Mouse (Mus musculus) kidney, adult 8-10 months (tissue): ENCODE measurements at regions not wholly inside any gene's neighbourhood (a gene's known extent, or its start where the extent isn't known, plus 50 kb on each side); places are given as distances from the start of the nearest gene placed in this dataset.

Experiments
- DNase-seq, 2 experiments: peaks; one replicate each; pipeline ENCODE4 v3.0.0; 2022

- DNase-seq = no peak
Measured at GRCm38 (mm10) chr1:76957411-76957810, 557.5 kb downstream of the Epha4 start.

DNA sequence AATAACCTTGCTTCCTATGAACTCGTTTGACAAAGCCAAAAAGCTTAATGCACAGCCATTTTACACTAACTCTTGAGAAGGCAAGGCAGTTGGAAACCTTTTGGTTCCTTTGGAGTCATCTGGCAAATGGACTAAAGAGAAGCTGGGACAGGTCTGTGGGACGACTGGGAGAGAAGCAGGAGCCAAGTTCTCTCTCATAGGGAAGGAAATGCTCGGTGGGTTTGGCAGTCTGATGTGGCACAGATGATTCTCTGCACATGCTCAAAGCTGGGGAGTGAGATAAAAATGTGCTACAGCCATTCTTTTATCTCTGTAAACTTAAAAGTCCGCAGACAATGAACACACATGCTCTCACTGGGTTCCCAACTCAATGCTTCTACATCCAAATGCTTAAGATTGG, 556.2 kb downstream of the Epha4 start:
- no peak for DNase-seq

GRCm38 (mm10) chr1:76972454-76972853, 542.4 kb downstream of the Epha4 start:
- no peak for DNase-seq

DNA sequence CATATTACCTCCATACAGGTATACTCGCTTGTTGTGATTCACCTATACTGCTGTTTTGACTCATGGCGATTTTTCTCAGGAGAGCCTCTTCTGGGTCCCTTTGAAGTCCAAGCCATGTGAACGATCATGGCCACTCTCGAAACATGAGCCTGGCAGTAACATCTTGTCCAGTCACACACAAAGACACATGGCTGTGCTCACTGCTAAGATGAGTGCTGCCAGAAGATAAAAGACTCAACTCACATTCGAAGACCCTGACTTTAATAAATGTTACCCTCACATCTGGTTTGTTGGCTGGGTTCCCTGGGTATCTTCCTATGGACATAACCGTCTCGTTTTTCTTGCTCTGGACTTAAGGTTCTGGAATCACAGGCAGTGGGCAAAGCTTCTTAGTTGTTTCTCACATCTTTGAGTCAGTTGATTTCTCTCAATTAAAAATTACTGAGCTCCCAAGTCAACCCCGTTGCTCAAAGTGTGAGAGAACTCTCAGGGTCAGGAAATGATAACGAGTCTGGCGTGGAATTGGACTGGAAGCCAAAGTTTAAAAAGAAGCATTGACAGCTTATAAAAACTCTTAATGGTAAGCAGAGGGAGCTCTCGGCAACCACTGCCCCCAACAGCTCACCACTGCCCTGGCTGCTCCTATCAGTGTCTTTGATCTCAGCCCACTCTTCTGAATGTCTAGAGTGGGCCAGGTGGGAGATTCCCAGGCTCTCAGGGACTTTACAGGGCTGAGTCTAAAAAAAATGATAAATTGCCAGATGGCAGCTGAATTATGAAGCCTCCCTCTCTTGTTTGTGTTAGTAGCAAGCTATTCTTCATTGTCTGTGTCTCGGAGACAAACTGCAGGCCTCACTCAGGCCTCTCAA, 539.6 kb downstream of the Epha4 start:
- no peak for DNase-seq

GRCm38 (mm10) chr1:76980498-76981152, 534.3 kb downstream of the Epha4 start:
- DNase-seq = no peak

DNA sequence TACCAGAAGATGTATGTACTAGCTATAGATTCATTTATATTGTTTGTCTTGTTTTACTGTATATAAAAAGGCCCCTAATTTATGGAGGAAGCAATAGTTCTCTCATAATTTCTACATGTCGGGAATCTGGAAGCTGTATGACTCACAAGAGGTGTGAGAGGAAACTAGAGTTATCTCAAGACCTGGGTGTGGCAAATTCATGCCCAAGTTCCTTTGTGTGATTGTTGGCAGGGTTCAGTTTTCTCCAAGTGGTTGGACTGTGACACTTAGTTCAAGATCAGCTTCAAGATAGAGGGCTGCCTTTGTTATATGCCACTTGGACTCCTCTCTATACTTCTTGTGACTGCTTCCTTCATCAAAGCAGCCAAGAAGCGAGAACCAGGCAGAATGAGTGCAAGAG, 521.1 kb downstream of the Epha4 start:
- DNase-seq = no peak

- DNase-seq = no peak
Measured at GRCm38 (mm10) chr1:77008001-77008400, 506.9 kb downstream of the Epha4 start.

DNA sequence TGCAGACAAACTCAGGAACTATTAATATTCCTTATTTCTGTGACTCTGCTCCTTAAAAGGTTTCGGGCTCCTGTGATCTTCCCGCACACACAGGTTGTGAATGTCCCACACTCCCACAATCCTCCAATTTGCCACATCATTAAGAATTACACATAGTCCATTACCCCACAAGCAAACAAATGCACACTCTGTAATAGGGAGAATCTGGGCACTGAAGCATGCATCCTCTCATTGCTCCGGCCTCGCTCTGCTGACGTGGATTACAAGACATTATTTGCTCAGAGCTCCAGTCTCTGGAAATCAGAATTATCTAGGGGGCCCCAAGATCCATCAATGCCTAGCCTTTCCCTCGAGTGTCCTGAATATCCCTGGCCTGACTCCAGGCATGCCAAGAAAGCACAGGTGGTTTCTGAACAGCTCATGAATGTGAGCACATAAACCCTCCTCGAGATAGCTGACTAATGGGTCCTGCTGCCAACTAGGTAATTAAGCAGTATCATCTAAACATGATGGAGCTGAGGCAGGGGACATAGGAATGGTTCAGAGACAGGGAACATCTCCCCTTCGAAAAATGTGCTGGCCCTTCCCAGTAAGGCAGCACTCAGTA, 504.2 kb downstream of the Epha4 start:
- no peak for DNase-seq

- no peak for DNase-seq
Measured at GRCm38 (mm10) chr1:77027656-77028055, 487.2 kb downstream of the Epha4 start.

- no peak for DNase-seq
Measured at GRCm38 (mm10) chr1:77028216-77028615, 486.7 kb downstream of the Epha4 start.

- no peak for DNase-seq
Measured at GRCm38 (mm10) chr1:77029091-77029490, 485.8 kb downstream of the Epha4 start.

- peak in 1 of 2 experiments; percentile 11 for DNase-seq
Measured at GRCm38 (mm10) chr1:77043749-77044564, 470.9 kb downstream of the Epha4 start.

GRCm38 (mm10) chr1:77048720-77049406, 466.0 kb downstream of the Epha4 start:
- no peak for DNase-seq

GRCm38 (mm10) chr1:77051239-77051638, 463.6 kb downstream of the Epha4 start:
- DNase-seq = no peak

DNA sequence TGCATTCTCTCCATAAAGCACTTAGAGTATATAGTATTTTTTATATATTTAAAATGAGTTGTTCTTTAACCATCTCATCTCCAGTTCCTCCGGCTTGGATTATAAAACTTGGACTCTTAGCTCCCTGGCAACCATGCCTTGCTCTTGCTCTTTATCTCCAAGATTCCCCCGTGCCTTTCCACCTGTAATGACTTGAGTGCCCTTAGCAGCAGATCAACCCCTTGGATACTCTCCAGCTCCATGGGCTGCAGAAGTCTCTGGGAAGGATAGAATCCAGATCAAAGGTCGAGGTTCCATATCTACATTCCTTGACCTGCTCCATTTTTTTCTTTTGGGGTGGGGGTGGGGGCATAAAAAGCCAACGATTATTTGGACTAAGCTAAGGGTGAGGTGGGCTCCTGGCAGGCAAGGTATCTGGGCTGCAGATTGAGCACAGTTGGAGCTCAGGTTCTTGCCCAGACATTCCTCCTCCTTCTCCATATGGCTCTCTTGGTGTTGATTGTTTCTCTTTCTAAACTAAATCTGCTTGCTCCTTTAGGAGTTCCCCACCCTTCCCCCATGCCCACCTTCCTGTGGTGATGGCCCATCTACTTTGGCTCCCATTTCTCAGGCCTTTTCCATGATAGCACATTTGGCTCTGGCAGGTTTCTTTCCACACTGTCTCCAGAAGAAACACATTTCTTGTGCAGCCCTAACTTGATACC, 460.9 kb downstream of the Epha4 start:
- no peak for DNase-seq

GRCm38 (mm10) chr1:77062468-77062867, 452.4 kb downstream of the Epha4 start:
- DNase-seq = no peak

- no peak for DNase-seq
Measured at GRCm38 (mm10) chr1:77073071-77073470, 441.8 kb downstream of the Epha4 start.

DNA sequence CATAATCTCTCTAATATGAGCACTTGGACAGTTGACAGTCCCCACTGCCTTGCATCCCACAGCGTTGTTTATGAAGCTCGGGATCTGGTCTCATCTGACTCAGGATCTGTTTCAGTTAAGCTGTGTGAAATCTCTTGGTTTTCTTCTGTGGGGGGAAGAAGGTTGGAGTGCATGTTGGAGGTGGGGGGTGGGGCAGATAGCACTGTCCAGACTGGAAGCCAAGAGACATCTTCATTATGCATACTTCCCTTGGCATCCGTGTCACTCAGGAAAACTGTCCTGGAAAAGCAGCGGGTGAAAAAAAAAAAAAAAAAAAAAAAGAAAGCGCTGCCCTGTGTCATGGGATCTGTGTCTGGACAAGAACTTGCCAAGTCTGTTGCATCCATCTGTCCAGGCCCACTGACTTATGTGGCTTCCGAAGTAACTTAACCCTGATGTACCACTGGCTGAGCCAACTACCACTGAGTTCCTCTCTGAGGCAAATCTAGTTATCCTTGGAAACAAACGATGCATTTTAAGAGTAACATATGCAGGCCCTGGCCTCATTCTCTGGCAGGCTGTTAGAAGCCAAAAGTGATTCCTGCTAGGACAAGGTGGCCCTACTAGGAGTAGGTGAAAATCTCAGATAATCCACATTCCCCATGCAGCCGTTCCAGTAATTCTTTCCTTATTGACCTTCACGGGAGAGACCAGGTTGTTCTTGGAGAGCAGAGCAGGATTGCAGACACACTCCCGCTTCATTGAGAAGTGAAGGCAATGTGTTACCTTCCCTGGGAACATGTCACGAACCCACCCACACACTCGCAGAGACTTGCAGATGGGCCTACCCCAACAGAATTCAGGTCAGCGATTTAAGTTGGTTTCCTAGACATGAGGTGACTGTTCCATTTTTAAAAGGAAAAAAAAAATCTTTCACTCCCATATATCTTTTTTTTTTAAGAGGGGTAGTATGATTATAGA, 439.7 kb downstream of the Epha4 start:
- no peak for DNase-seq

DNA sequence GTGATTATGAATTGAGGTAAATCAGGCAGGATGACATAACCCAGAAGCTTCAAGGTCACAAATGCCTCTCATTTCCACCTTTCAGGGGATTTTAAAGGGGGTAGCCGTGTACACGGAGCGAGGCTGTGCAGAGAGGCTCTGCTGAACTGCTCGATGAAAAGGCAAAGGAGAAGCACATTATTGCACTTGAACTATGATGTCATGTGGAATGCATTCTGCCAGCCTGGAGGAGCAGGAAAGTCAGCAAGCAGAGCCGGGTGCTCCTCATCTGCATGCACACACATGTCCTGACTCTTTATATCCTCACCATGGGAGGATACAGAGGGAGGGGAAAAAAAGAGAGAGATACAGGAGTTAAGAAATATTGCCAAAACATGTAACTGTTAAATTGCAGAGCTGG, 434.1 kb downstream of the Epha4 start:
- no peak for DNase-seq

DNA sequence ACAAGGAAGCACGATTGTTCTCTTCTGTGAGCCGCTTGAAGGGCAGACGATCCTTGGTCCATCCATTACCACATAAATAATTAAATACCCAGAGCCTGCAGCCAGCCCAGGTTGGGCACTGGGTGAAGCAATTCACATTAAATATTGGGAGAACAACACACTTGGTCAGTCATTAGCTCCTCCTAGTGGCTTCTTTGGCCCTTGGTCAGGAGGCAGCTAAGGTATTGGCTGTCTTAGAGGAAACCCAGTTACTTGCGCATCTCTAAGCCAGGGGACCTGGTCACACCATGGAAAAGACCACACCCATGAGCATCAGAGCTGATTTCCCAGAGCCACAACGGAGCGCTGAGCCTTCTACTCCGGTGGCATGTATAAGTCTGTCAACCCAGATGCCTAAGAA, 433.2 kb downstream of the Epha4 start:
- DNase-seq = peak; percentile 39 to 40

GRCm38 (mm10) chr1:77082410-77082809, 432.5 kb downstream of the Epha4 start:
- no peak for DNase-seq
